Mouse (Mus musculus) ES-Bruce4 (cell line): ENCODE data around the gene Hpn.

Experiments
- CTCF ChIP-seq: IDR thresholded peaks from one replicate; pipeline ENCODE4 v1.8.1; 2011; ENCODE audit warnings: low read depth, low read length
- EP300 ChIP-seq: IDR thresholded peaks from 2 replicates; pipeline ENCODE4 v1.6.1; 2011; ENCODE audit warnings: low read depth, low read length; ENCODE audit not compliant: insufficient read depth
- POLR2A ChIP-seq: IDR thresholded peaks from one replicate; pipeline ENCODE4 v1.8.1; 2011; ENCODE audit warnings: low read length; ENCODE audit not compliant: insufficient read depth

GRCm38 (mm10) chr7:31119556-31119955, 4.5 kb upstream of the Hpn start:
- TF ChIP-seq CTCF, result no peak
- TF ChIP-seq POLR2A, result no peak
- no peak for TF ChIP-seq EP300
